Mouse (Mus musculus) limb, embryonic 13.5 days (tissue): ENCODE data around the gene Slc6a4. TPM values are rescaled to one million over a fixed set of nuclear protein-coding genes. Genes with fewer than 3 reads are reported as not detected.

Source experiments
- ATAC-seq: fragments of 200-750 bp; cut with Nextera tagmentation; 2 replicates; pipeline ENCODE4 v1.8.0; 2017; ENCODE audit warnings: low read depth, moderate number of reproducible peaks, moderate TSS enrichment; ENCODE audit not compliant: low FRiP score
- H3K27ac ChIP-seq: fragments of 300-500 bp; sonication (generic); 2 replicates; pipeline ENCODE4 v1.5.1; 2015; ENCODE audit warnings: inconsistent platforms, mild to moderate bottlenecking, moderate library complexity
- H3K27me3 ChIP-seq: fragments of 300-500 bp; sonication (generic); 2 replicates; pipeline ENCODE4 v1.6.1; 2015; ENCODE audit warnings: mild to moderate bottlenecking, inconsistent platforms
- H3K36me3 ChIP-seq: fragments of 300-500 bp; sonication (generic); 2 replicates; pipeline ENCODE4 v1.6.1; 2015; ENCODE audit warnings: inconsistent platforms, mild to moderate bottlenecking, moderate library complexity
- H3K4me1 ChIP-seq: fragments of 300-500 bp; sonication (generic); 2 replicates; pipeline ENCODE4 v1.6.1; 2015; ENCODE audit warnings: inconsistent platforms
- H3K4me2 ChIP-seq: fragments of 300-500 bp; sonication (generic); replicated peaks from 2 replicates; pipeline ENCODE4 v1.6.1; 2015; ENCODE audit warnings: inconsistent platforms, mild to moderate bottlenecking, moderate library complexity
- H3K4me3 ChIP-seq: fragments of 300-500 bp; sonication (generic); 2 replicates; pipeline ENCODE4 v1.5.1; 2015; ENCODE audit warnings: moderate library complexity, mild to moderate bottlenecking, inconsistent platforms
- H3K9ac ChIP-seq: fragments of 300-500 bp; sonication (generic); 2 replicates; pipeline ENCODE4 v1.6.1; 2015; ENCODE audit warnings: mild to moderate bottlenecking, inconsistent platforms
- H3K9me3 ChIP-seq: fragments of 300-500 bp; sonication (generic); 2 replicates; pipeline ENCODE4 v1.6.1; 2016; ENCODE audit warnings: inconsistent platforms
- WGBS: fragments of 180-500 bp; shearing (Covaris S2); methylation state at CpG from one replicate; pipeline ENCODE4 v1.1.7; 2015; 5-methylcytosine and 5-hydroxymethylcytosine counted together
- polyA plus RNA-seq: library from polyadenylated mRNA; unstranded; fragments of >200 nt; fragmentation: Nextera tagmentation; extraction: Ambion mirVana; gene quantifications from 2 replicates; pipeline ENCODE4 v1.2.1, GENCODE M21; 2015

Gene Slc6a4
- polyA plus RNA-seq, 1 experiment from 2014 or later = 0.33 TPM

DNA sequence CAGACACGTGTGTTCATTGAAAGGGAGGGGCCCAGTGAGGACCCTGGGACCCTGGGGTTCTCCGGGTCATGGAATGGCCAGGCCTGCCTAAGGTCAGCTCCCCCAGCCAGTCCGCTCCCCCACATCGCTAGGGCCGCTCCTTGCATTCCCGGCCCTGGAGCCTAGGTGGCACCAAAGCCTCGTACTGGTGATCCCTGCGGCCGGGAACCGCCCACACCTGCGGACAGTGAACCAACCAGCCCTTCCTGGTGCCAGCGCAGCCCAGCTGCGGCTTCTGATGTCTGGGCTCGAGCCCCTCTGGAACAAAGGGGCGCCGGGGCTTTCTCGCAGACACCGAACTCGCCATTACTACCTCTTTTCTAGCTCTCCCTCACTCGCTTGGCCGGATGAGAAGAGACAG is 1.1 kb upstream of the Slc6a4 start:
- peaks cover 65% of the 10 kb centered on the region for H3K27me3 ChIP-seq
- H3K9ac ChIP-seq = no peak overlapping the region
- no peaks in the 10 kb centered on the region for H3K36me3 ChIP-seq
- H3K4me2 ChIP-seq = peak overlapping the region; percentile 88
- peak overlapping the region; percentile 49 for H3K4me3 ChIP-seq
- H3K9me3 ChIP-seq = no peaks in the 10 kb centered on the region
- ATAC-seq = peak; percentile 69; the same call in 1 of the 2 replicates
- peaks cover 13% of the 10 kb centered on the region for H3K4me1 ChIP-seq
- under 1% methylated on average over 21 of the region's 21 CpGs for WGBS
- H3K27ac ChIP-seq = no peak overlapping the region

DNA sequence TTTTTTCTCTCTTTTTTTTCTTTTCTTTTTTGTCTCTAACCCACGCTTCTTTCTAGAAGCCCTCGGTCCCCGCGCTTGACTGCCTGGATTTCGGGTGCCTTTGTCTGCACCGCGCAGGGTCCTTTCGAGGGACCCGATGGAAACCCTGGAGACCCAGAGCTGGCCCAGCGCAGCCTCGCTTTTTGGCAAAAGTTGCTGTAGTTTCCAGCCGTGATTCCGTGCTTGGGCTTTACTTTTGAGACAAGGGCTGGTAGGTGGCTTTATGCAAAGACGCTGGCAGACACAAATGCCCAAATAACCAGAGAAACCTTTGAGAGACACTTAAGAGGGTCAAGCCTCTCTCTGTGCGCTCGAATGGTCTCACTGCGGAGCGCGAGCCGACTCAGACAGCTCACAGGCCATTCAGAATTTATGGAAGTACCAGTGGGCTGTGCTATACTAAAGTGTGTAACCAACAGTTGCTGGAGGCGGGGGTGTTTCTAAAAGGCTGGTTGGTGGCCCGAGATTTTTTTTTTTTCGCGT is 363 bp downstream of the Slc6a4 start:
- H3K27ac ChIP-seq = no peak overlapping the region
- WGBS = 8% methylated on average over 24 of the region's 24 CpGs
- H3K36me3 ChIP-seq = no peaks in the 10 kb centered on the region
- H3K4me2 ChIP-seq = peak overlapping the region; percentile 88
- ATAC-seq = no peak
- peaks cover 13% of the 10 kb centered on the region for H3K4me1 ChIP-seq
- H3K27me3 ChIP-seq = peaks cover 65% of the 10 kb centered on the region
- peak overlapping the region; percentile 49 for H3K4me3 ChIP-seq
- no peaks in the 10 kb centered on the region for H3K9me3 ChIP-seq
- peak overlapping the region; percentile 52 for H3K9ac ChIP-seq

DNA sequence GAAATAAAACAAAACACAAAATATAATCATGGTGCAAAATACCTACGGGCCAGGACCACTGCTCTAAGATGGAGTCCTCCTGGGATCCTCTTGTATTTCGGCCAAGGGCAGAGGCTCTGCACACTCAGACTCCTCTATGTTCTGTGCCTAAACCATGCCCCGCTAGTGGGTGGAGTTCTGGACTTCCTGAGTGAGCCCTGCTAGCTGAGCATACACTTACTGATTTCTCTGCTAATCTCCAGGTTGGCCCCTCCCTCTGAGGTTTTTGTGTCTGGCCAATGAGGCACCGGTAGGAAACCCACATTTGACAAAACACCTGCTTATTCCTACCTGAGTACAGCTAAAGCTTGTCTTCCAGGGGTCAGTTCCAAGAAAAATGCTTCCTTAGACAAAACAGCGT is 2.3 kb downstream of the Slc6a4 start:
- no peaks in the 10 kb centered on the region for H3K36me3 ChIP-seq
- H3K27me3 ChIP-seq = peaks cover 66% of the 10 kb centered on the region
- H3K4me2 ChIP-seq = no peak overlapping the region
- no peak for ATAC-seq
- no peak overlapping the region for H3K9ac ChIP-seq
- WGBS = 50% methylated on average over 5 of the region's 5 CpGs
- H3K4me3 ChIP-seq = no peak overlapping the region
- H3K27ac ChIP-seq = no peak overlapping the region
- peaks cover 13% of the 10 kb centered on the region for H3K4me1 ChIP-seq
- no peaks in the 10 kb centered on the region for H3K9me3 ChIP-seq

DNA sequence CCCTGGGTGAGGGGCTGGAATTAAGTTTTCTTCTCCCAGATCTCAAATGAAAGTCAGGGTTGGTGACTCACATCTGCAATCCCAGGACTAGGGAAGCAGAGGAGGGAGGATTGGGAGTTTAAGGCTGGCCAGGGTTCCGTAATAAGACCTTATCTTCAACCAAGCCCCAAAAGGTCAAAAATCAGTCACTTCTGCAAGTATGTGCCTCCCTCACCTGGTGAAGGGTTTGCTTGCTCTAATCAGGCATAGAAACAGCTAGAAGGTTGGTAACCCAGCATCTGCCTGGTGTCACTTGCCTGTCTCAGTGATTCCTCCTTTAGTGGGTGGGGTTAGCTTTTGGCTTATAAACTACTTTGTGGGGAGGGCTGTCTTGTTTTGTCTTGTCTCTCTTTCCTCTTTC is 4.0 kb downstream of the Slc6a4 start:
- H3K27me3 ChIP-seq = peaks cover 49% of the 10 kb centered on the region
- H3K9ac ChIP-seq = no peak overlapping the region
- no peak for ATAC-seq
- whole genome bisulfite sequencing = 50% methylated on average over 1 of the region's 1 CpGs
- no peak overlapping the region for H3K4me2 ChIP-seq
- H3K9me3 ChIP-seq = no peaks in the 10 kb centered on the region
- H3K4me1 ChIP-seq = peaks cover 22% of the 10 kb centered on the region
- no peak overlapping the region for H3K4me3 ChIP-seq
- no peaks in the 10 kb centered on the region for H3K36me3 ChIP-seq
- H3K27ac ChIP-seq = no peak overlapping the region

DNA sequence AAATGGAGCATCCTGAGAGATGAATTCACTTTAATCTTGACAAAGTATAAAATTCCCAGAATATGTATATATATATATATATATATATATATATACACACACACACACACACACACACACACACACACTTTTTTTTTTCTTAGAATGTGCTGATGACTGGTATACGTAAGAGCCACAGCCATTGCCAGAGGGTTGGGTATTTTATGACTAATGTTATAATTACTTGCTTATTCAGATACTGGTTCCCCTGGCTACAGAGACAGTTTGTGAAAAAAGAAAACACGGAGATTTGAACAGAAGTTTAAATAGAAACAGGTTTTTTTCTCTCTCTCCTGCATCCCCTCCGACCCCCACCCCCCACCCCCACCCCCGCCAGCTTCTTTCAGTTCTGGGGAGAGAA is 7.5 kb downstream of the Slc6a4 start:
- H3K4me1 ChIP-seq = peaks cover 9% of the 10 kb centered on the region
- H3K27ac ChIP-seq = no peak overlapping the region
- whole genome bisulfite sequencing = 24% methylated on average over 3 of the region's 4 CpGs
- no peak for ATAC-seq
- H3K9me3 ChIP-seq = no peaks in the 10 kb centered on the region
- H3K4me3 ChIP-seq = no peak overlapping the region
- H3K4me2 ChIP-seq = no peak overlapping the region
- no peaks in the 10 kb centered on the region for H3K36me3 ChIP-seq
- no peak overlapping the region for H3K9ac ChIP-seq
- peaks cover 19% of the 10 kb centered on the region for H3K27me3 ChIP-seq

DNA sequence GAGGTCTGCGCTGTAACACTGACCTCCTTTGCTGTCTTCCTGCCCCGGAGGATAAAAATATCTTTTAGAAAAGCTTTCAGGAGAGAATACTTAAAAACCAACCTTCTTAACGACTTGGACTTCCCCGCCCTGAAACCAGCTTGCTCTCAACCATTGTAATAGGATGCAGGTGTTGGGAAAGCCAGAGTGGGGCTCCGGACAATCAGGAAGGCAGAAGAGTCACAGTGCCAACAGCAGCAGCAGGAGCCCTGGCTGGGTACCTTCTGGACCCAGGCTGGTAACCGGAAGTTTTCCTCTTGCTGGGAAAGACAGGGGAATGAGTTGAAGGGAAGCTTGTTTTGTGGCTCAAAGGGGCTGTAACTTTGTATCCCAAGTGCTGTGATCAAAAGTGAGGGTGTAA is 8.2 kb downstream of the Slc6a4 start:
- Histone ChIP-seq H3K4me2 (0 out of 2 replicates have a peak overlapping the region, but pooled peaks have one; percentile 7), H3K9ac (no peak overlapping the region), H3K27me3 (peaks cover 11% of the 10 kb centered on the region; the same call in 1 of the 2 replicates), H3K36me3 (no peaks in the 10 kb centered on the region), H3K27ac (no peak overlapping the region), H3K4me3 (no peak overlapping the region), H3K9me3 (no peaks in the 10 kb centered on the region), H3K4me1 (peaks cover 9% of the 10 kb centered on the region)
- 16% methylated on average over 6 of the region's 6 CpGs for WGBS
- ATAC-seq = no peak

DNA sequence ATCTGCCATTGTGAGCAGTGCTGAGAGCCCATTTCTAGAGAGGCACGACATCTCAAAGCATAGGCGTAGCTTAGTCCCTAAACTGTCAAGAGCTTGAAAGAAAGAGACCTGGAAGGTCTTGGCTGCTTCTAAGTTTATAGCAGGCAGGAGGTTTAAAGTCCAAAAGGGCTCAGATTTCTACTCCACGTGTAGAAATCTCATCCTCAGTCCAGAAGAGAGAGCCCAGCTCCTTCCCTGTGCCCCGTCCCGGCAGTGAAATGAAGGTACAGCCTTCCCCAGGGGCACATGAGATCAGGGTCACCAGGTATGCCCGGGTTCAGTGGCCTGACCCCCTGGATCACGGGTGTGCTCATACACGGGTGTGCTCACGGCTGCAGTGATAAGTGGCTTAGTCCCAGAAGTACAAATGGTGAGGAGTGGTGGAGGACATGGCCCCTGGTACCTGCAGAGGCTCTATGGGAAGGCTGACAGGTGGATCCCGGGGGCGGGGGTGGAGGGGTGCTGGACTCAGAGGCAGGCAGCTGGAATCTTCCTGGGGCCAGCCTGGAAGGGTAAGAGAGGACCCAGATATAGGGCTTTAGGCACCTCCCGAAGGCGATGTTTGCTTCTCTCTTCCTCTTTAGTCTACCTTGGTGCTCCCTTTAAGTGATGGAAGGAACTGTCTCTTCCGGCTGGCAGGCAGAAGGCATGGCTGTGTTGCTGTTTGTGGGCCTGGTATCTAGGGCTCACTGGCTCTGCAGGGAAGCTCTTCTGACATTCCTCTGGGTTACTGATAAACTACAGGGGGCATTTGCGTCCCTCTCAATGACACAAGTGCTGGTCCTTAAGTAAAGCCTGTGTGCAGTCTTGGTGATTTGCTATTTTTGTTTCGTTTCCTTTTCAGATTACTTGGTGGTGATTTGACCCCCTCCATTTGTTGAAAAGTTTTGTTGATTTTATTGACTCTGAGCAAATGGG is 10.9 kb downstream of the Slc6a4 start:
- Histone ChIP-seq H3K27ac (no peak overlapping the region), H3K36me3 (no peaks in the 10 kb centered on the region), H3K4me2 (no peak overlapping the region), H3K9me3 (no peaks in the 10 kb centered on the region), H3K4me1 (peaks cover 9% of the 10 kb centered on the region), H3K9ac (no peak overlapping the region), H3K27me3 (peaks cover 6% of the 10 kb centered on the region; the same call in 1 of the 2 replicates), H3K4me3 (no peak overlapping the region)
- no peak for ATAC-seq
- WGBS = 72% methylated on average over 16 of the region's 16 CpGs

DNA sequence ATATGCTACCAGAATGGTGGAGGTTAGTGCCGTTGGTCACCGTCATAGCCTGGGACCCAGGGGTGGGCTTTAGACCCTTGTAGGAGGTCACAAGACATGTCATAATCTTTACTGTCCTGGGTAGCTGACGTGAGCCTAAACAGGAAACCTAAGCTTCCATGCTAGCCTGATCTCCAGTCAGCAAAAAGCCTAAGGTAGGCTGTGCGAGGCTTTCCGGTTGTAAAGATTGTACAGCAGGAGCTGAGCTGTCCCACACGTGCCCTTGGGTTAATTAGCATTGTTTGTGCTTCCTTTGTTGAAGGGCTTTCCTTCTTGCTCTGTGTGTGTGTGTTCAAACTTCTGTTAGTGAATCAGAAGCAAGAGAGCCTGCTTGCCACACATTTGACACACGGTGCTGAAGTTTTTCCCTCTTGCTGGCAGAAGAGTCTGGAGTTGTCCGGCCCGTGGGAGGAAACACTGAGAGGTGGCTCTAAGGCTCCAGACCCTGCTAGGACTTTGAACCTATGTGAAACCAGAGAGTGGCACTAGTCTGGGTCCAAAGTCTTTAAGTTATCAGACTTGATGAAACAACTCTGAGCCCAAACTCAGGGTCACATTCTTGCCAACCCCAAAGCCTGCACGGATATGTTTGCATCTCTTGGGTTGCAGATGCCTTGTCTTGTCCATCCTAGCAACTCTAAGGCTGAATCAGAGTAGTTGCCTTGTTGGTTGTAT is 12.5 kb downstream of the Slc6a4 start:
- 0 out of 2 replicates have a peak, but pooled peaks cover 2% of the 10 kb centered on the region for H3K27me3 ChIP-seq
- H3K36me3 ChIP-seq = no peaks in the 10 kb centered on the region
- no peaks in the 10 kb centered on the region for H3K9me3 ChIP-seq
- H3K9ac ChIP-seq = no peak overlapping the region
- 76% methylated on average over 10 of the region's 10 CpGs for WGBS
- H3K4me2 ChIP-seq = no peak overlapping the region
- no peak overlapping the region for H3K4me3 ChIP-seq
- no peak for ATAC-seq
- peaks cover 9% of the 10 kb centered on the region for H3K4me1 ChIP-seq
- H3K27ac ChIP-seq = no peak overlapping the region

DNA sequence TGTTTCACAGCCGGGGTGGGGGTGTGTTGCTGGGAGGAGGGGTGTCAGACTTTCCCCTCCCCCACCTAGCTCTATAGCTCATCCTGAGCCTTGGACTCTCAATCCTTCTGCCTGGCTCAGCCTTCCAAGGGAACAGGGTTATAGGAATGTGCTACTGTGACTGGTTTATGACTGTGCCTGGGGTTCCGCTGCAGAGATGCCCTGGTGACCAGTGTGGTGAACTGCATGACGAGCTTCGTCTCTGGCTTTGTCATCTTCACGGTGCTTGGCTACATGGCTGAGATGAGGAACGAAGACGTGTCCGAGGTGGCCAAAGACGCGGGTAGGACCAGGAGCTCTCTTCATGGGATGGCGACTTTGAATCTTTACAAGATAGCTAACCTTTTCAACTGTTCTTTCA is 19.6 kb downstream of the Slc6a4 start:
- Histone ChIP-seq H3K9me3 (no peaks in the 10 kb centered on the region), H3K36me3 (no peaks in the 10 kb centered on the region), H3K4me3 (no peak overlapping the region), H3K27ac (no peak overlapping the region), H3K27me3 (no peaks in the 10 kb centered on the region), H3K4me1 (no peaks in the 10 kb centered on the region), H3K9ac (no peak overlapping the region), H3K4me2 (no peak overlapping the region)
- 77% methylated on average over 11 of the region's 11 CpGs for WGBS
- no peak for ATAC-seq

DNA sequence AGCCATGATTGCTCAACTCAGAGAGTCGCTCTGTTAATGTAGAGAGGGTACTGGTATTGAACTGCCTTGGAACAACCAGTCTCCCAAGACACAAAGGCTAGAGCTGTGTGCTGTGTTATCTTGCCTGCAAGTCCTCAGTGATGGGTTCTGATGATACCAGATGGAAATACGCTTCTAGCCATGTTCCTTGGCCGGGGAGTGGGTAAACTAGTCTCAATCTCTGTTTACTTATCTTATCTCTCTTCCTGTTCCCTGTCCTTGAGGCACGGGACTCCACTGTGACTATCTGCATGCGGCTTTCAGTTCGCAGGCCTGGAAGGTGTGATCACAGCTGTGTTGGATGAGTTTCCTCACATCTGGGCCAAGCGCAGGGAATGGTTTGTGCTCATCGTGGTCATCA is 21.1 kb downstream of the Slc6a4 start:
- Histone ChIP-seq H3K4me2 (no peak overlapping the region), H3K27ac (no peak overlapping the region), H3K9ac (no peak overlapping the region), H3K36me3 (no peaks in the 10 kb centered on the region), H3K4me3 (no peak overlapping the region), H3K9me3 (no peaks in the 10 kb centered on the region), H3K27me3 (no peaks in the 10 kb centered on the region), H3K4me1 (no peaks in the 10 kb centered on the region)
- ATAC-seq = no peak
- 77% methylated on average over 8 of the region's 8 CpGs for WGBS

DNA sequence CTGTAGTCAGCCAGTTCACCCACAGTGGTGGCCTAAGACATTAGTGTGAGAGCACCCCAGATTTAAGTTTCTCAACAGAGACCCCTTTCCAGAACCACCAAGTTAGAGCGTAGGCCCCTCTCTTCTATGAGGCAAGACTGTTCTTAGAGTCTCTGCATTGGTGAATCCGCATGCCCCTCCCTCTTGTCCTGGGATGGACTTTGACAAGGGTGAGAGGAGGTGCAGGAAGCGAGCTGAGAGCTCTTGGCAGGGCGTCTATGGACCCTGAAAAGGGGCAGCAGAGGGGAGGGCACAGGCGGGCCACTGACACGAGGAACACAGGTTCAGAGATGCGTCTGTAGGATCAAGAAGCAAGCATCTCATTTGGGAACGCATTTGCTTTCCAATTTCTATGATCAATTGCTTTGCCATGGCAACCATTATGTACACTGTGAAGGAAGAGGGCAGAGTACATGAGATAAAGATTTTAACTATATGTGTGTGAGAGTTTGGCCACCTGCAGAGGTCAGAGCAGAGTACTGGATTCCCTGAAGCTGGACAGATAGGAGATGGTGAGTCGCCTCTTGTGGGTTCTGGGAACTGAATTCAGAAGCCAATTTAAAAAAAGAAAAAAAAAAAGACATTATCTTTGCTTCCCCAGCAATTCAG is 23.5 kb downstream of the Slc6a4 start:
- Histone ChIP-seq H3K27me3 (no peaks in the 10 kb centered on the region), H3K4me1 (no peaks in the 10 kb centered on the region), H3K27ac (no peak overlapping the region), H3K4me3 (no peak overlapping the region), H3K9me3 (no peaks in the 10 kb centered on the region), H3K36me3 (no peaks in the 10 kb centered on the region), H3K4me2 (no peak overlapping the region), H3K9ac (no peak overlapping the region)
- ATAC-seq = no peak
- WGBS = 85% methylated on average over 9 of the region's 9 CpGs

DNA sequence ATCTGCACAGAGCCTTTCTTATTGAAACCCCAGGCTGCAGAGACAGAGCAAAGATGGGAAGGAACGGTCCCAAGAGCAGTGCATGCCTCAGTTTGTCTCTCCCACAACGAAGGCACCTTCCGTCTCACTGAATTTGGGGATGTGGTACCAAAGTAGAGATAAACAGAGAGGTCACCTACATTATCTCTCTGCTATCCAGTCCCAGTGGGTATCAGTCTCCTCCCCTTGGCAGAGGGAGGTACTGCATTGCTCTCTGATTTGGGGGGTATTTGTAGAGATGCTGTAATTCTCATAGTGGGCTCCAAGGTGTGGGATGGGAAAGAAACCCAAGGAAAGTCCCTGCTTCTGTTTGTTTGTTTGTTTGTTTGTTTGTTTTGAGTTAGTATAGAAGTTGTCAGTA is 28.2 kb downstream of the Slc6a4 start:
- H3K9ac ChIP-seq = no peak overlapping the region
- H3K4me1 ChIP-seq = no peaks in the 10 kb centered on the region
- no peak overlapping the region for H3K4me2 ChIP-seq
- no peak overlapping the region for H3K27ac ChIP-seq
- H3K9me3 ChIP-seq = no peaks in the 10 kb centered on the region
- 80% methylated on average over 3 of the region's 3 CpGs for WGBS
- no peaks in the 10 kb centered on the region for H3K27me3 ChIP-seq
- no peaks in the 10 kb centered on the region for H3K36me3 ChIP-seq
- no peak for ATAC-seq
- H3K4me3 ChIP-seq = no peak overlapping the region
